Mouse (Mus musculus): ENCODE data around the gene Efemp1. TPM values are rescaled to one million over a fixed set of nuclear protein-coding genes. Genes with fewer than 3 reads are reported as not detected.

The Efemp1 gene
- 48.7 and 56.2 TPM in 2 replicates for polyA plus RNA-seq (2015; fragmentation: Nextera tagmentation; extraction: Ambion mirVana)

DNA sequence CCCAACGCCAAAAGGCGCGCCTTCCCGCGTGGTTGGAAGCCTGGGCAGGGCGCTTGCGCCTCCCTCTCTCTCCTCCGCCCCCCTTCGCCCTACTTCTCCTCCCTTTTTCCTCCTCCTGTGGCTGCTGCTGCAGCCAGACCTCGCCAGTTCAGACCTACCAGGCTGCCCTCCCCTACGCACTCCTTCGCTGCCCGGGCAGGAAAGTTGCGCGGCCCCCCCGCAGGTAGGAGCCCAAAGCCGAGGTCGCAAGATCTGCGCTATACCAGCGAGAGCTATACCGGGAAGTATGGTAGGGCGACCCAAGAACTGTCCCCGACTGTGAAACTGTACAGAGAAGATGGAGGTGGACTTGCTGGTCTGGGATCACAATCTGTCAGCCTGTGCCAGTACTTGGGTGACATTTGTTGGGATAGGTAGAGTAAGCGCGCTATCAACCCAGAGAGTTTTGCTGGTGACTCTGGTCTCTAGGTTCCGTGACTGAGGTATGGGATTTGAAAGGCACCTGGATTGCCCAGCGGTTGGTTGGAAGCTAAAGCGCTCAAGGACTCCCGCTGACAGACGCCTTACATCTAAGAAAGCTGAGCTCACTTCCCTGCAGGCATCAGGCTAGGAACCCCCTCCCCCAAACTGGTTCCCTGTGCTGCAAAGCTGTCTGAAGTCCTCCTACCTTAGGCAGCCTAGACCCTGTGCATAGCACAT, at the start of gene Efemp1:
Gene Efemp1, plus strand, starts transcription at position 103 of the 699 bp plus-strand sequence.
- Histone ChIP-seq H3K9me3 (replicated peaks) (no peaks in the 10 kb centered on the region), H3K4me1 (peaks cover 12% of the 10 kb centered on the region), H3K36me3 (no peaks in the 10 kb centered on the region), H3K4me3 (replicated peaks) (peak within 1 kb of the TSS; percentile 61), H3K9ac (peak within 1 kb of the TSS; percentile 35), H3K4me2 (replicated peaks) (peak within 1 kb of the TSS; percentile 85), H3K27me3 (no peaks in the 10 kb centered on the region), H3K27ac (replicated peaks) (no peak within 1 kb of the TSS)
- under 1% methylated on average over 29 of the region's 30 CpGs for WGBS
- peak; percentile 76 for ATAC-seq (ENCODE audit: insufficient number of reproducible peaks, low FRiP score, low TSS enrichment, low read depth)

DNA sequence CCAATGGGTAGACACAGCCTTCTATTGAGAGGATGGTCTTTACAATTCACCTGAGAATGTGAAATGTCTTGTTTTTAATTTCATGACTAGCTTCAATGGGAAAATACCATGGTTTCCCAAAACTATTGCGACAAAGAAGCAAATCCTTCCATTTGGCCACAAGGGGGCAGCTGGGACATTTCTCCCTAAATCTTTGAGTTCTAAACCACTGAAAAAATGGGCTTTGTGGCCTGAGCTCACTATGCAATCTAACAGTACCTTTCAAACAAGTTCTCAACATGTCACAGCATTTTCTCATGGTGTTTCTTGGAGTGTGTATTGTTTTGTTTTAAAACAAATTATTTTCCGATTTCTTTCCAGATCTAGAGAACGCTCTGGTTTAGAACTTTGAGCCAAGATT, 44.3 kb upstream of the Efemp1 start:
- Histone ChIP-seq H3K27me3 (no peaks in the 10 kb centered on the region), H3K27ac (replicated peaks) (no peak overlapping the region), H3K4me3 (replicated peaks) (no peak overlapping the region), H3K9ac (no peak overlapping the region), H3K9me3 (replicated peaks) (no peaks in the 10 kb centered on the region), H3K36me3 (no peaks in the 10 kb centered on the region), H3K4me1 (peaks cover 6% of the 10 kb centered on the region), H3K4me2 (replicated peaks) (no peak overlapping the region)
- 59% methylated on average over 3 of the region's 3 CpGs for WGBS
- ATAC-seq (ENCODE audit: insufficient number of reproducible peaks, low FRiP score, low TSS enrichment, low read depth) = no peak

DNA sequence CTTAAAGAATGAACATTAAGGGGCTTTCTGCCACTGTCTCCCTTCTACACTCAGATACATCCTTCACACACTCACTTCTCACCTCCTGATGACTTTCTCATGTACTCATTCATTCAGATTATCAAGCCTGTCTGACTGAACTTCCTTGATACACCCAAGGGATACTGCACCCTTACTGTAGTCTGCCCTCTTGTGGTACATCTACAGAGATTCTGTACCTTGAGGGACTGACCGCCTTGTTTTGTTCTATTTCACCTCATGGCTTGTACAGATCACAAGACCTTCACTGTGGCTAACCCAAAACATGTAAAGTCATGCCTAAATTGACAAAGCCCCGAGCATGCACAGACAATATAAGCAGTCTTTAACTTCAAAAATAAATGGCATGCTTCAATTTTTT, 41.1 kb upstream of the Efemp1 start:
- Histone ChIP-seq H3K9ac (no peak overlapping the region), H3K36me3 (no peaks in the 10 kb centered on the region), H3K4me2 (replicated peaks) (no peak overlapping the region), H3K4me3 (replicated peaks) (no peak overlapping the region), H3K27ac (replicated peaks) (no peak overlapping the region), H3K4me1 (peaks cover 6% of the 10 kb centered on the region), H3K9me3 (replicated peaks) (no peaks in the 10 kb centered on the region), H3K27me3 (no peaks in the 10 kb centered on the region)
- no peak for ATAC-seq (ENCODE audit: insufficient number of reproducible peaks, low FRiP score, low TSS enrichment, low read depth)
- WGBS = 59% methylated on average over 2 of the region's 2 CpGs

DNA sequence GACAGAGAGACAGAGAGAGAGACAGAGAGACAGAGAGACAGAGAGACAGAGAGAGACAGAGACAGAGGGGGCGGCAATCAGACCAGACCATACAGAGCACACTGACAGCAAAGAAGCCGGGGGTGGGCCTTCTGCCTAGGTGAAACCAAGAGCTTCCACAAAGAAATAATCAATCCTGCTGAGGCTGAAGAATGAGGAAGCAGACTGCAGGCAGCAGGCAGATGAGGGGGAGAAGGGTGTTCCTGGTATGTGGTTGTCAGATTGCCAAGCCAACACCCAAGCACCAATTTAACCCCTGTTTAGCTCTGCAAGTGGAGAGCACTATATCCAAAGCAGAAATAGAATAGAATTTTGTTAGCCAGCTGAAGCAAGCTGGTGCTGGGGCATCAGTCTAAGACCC, 40.4 kb upstream of the Efemp1 start:
- 41% methylated on average over 2 of the region's 2 CpGs for WGBS
- H3K27ac ChIP-seq (replicated peaks) = no peak overlapping the region
- peaks cover 6% of the 10 kb centered on the region for H3K4me1 ChIP-seq
- no peak overlapping the region for H3K9ac ChIP-seq
- no peaks in the 10 kb centered on the region for H3K9me3 ChIP-seq (replicated peaks)
- H3K27me3 ChIP-seq = no peaks in the 10 kb centered on the region
- no peak overlapping the region for H3K4me3 ChIP-seq (replicated peaks)
- ATAC-seq (ENCODE audit: insufficient number of reproducible peaks, low FRiP score, low TSS enrichment, low read depth) = peak; percentile 54; the same call in 1 of the 2 replicates
- no peaks in the 10 kb centered on the region for H3K36me3 ChIP-seq
- H3K4me2 ChIP-seq (replicated peaks) = no peak overlapping the region

DNA sequence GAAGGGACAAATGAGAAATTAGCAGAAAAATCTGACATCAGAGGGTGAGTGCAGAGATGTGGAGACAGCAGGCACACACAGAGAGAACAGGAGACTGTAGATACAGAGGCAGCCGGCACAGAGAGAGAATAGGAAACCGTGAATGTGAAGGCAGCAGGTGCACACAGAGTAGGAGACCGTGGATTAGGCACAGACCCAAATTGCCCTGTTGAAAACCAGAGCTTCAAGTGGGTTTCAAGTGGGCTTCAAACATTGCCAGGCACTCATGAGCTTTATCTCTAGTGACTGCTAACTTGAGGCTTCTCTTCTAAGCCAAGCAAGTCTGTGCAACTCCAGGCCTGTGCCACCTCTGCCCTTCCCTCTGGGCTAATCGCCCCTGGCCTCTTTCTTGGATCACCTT, 35.6 kb upstream of the Efemp1 start:
- Histone ChIP-seq H3K9me3 (replicated peaks) (no peaks in the 10 kb centered on the region), H3K36me3 (no peaks in the 10 kb centered on the region), H3K4me2 (replicated peaks) (no peak overlapping the region), H3K27ac (replicated peaks) (no peak overlapping the region), H3K27me3 (no peaks in the 10 kb centered on the region), H3K4me1 (peaks cover 6% of the 10 kb centered on the region), H3K4me3 (replicated peaks) (no peak overlapping the region), H3K9ac (no peak overlapping the region)
- no peak for ATAC-seq (ENCODE audit: insufficient number of reproducible peaks, low FRiP score, low TSS enrichment, low read depth)
- 64% methylated on average over 4 of the region's 4 CpGs for WGBS

DNA sequence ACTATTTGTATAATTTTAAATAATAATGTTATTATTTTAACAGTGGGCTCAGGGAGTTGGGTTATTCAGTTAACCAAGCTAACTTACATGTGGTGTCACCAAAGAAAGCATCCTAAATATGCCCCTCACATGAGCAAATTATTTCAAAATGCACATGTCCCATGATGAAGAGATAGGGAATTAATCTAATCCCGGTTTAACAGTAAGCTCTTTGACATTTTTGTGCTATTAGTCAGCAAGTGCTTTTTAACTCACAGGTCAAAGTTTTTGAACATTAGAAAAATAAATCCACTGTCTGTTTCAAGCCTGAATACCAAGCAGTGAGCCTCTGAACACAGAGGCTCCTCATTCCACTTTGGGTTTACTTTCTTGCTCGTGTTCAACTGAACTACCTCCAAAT, 26.1 kb upstream of the Efemp1 start:
- no peak overlapping the region for H3K27ac ChIP-seq (replicated peaks)
- H3K4me2 ChIP-seq (replicated peaks) = no peak overlapping the region
- no peak overlapping the region for H3K9ac ChIP-seq
- 60% methylated on average over 2 of the region's 2 CpGs for WGBS
- ATAC-seq (ENCODE audit: insufficient number of reproducible peaks, low FRiP score, low TSS enrichment, low read depth) = no peak
- no peak overlapping the region for H3K4me3 ChIP-seq (replicated peaks)
- no peaks in the 10 kb centered on the region for H3K9me3 ChIP-seq (replicated peaks)
- no peaks in the 10 kb centered on the region for H3K36me3 ChIP-seq
- H3K4me1 ChIP-seq = no peaks in the 10 kb centered on the region
- H3K27me3 ChIP-seq = no peaks in the 10 kb centered on the region

DNA sequence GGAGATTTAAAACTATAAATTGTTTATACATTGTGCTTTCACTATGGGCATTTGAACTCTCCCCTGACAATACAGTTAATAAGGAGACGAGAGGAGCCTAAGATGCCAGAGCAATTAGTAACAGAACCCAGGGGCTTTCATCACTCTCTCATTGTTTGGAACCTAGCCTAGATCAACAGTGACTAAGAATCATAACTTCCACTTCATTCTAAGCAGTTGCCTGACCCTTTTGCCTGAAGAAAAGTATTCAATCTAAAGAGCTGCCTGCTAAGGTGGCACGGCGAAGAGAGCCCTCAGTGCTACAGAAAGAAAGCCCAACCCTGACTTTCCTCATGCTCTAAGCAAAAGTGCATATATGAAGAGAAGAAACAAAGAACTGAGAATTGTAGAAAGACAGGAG, 19.2 kb upstream of the Efemp1 start:
- ATAC-seq (ENCODE audit: insufficient number of reproducible peaks, low FRiP score, low TSS enrichment, low read depth) = no peak
- Histone ChIP-seq H3K9ac (no peak overlapping the region), H3K4me2 (replicated peaks) (no peak overlapping the region), H3K36me3 (no peaks in the 10 kb centered on the region), H3K4me3 (replicated peaks) (no peak overlapping the region), H3K4me1 (no peaks in the 10 kb centered on the region; the same call in 1 of the 2 replicates), H3K27me3 (no peaks in the 10 kb centered on the region), H3K27ac (replicated peaks) (no peak overlapping the region), H3K9me3 (replicated peaks) (no peaks in the 10 kb centered on the region)
- WGBS = 26% methylated on average over 3 of the region's 3 CpGs

DNA sequence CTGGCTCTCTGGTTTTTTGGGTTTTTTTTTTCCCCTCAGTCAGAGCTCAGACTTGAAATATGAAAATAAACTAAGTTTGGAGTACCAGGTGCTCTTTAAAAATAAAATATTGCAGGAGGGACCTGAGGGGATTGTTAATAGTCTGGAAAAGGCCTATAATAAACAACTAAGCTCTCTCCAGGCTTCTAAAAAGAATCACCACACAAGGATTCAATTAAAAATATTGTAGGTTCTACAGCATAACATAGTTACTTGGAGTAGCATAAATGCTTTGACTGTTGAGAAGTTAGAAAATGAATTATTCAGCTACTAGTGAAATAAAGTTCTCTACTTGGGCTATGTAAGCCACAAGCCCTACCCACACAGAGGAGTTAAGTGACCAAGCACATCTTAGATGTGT, 17.9 kb upstream of the Efemp1 start:
- Histone ChIP-seq H3K9ac (no peak overlapping the region), H3K9me3 (replicated peaks) (no peaks in the 10 kb centered on the region), H3K4me1 (no peaks in the 10 kb centered on the region; the same call in 1 of the 2 replicates), H3K27me3 (no peaks in the 10 kb centered on the region), H3K4me2 (replicated peaks) (no peak overlapping the region), H3K27ac (replicated peaks) (no peak overlapping the region), H3K36me3 (no peaks in the 10 kb centered on the region), H3K4me3 (replicated peaks) (no peak overlapping the region)
- ATAC-seq (ENCODE audit: insufficient number of reproducible peaks, low FRiP score, low TSS enrichment, low read depth) = no peak

DNA sequence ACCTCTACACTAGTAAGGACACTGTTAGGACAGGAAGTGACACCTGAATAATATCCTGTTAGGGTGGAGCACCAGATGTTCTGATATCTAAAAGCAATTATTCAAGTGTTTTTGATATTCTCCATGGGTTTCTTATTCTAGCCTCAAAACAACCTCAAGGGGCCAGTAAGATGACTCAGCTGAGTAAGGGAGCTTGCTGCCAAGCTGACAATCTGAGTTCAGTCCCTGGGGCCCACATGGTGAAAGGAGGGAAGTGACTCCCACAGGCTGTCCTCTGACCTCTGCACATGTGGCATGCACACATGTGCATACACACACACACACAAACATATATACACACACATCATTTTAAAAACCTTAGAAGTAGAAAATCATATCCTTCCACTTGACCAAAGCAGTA, 3.2 kb upstream of the Efemp1 start:
- no peak overlapping the region for H3K27ac ChIP-seq (replicated peaks)
- no peak for ATAC-seq (ENCODE audit: insufficient number of reproducible peaks, low FRiP score, low TSS enrichment, low read depth)

DNA sequence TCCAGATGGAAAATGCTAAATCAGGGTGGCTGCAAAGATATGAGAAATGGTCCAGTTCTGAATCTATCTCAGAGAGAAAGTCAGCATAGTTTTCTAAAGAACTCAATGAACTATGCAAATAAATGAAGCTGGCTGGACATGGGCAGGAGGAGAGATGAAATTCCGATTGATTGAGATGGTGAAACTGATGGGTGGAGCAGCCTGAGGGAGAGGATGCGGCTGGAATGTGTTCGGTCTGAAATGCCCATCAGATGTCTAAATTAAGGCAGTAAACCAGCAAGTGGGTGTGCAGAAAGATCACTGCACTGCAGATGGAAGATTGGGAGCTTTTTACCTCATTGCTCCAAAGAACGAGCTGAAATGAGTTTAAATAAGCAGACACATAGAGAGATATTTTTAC, 1.4 kb upstream of the Efemp1 start:
- H3K27me3 ChIP-seq = no peaks in the 10 kb centered on the region
- H3K4me3 ChIP-seq (replicated peaks) = no peak overlapping the region
- no peaks in the 10 kb centered on the region for H3K36me3 ChIP-seq
- 32% methylated on average over 4 of the region's 4 CpGs for WGBS
- H3K27ac ChIP-seq (replicated peaks) = no peak overlapping the region
- no peak overlapping the region for H3K9ac ChIP-seq
- peaks cover 12% of the 10 kb centered on the region for H3K4me1 ChIP-seq
- no peak overlapping the region for H3K4me2 ChIP-seq (replicated peaks)
- no peaks in the 10 kb centered on the region for H3K9me3 ChIP-seq (replicated peaks)
- ATAC-seq (ENCODE audit: insufficient number of reproducible peaks, low FRiP score, low TSS enrichment, low read depth) = no peak

More for the DNA sequence above, 3.2 kb upstream of the Efemp1 start:
- H3K4me1 ChIP-seq = peaks cover 12% of the 10 kb centered on the region
- H3K4me2 ChIP-seq (replicated peaks) = no peak overlapping the region
- no peaks in the 10 kb centered on the region for H3K27me3 ChIP-seq
- H3K9me3 ChIP-seq (replicated peaks) = no peaks in the 10 kb centered on the region
- no peaks in the 10 kb centered on the region for H3K36me3 ChIP-seq
- no peak overlapping the region for H3K4me3 ChIP-seq (replicated peaks)
- no peak overlapping the region for H3K9ac ChIP-seq

DNA sequence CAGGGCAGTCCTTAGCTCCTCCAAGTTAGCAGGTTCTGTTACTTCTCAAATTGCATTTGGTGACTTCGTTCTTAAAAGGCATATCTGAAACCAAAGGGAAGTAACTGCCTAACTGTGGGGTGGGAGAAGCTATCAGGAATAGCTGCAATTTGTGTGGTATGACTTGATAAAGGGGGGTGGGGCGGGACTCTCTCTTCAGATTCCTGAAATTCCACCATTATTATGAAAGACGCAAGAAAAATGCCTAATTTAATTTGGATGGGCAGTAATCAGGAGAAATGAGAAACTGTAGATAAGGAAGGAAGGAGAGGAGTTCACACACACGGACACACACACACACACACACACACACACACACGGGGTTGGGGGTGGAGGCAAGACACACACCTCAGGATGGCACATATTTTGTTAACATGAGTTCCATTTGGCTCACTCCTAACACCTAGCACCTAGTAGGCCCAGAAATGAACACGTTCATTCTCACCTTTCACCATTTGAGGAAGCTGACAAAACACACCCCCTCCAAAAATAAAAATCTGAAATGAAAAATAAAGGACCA, 564 bp upstream of the Efemp1 start:
- H3K4me3 ChIP-seq (replicated peaks) = peak overlapping the region; percentile 61
- H3K4me1 ChIP-seq = peaks cover 12% of the 10 kb centered on the region
- no peaks in the 10 kb centered on the region for H3K27me3 ChIP-seq
- H3K36me3 ChIP-seq = no peaks in the 10 kb centered on the region
- 14% methylated on average over 6 of the region's 6 CpGs for WGBS
- peak overlapping the region; percentile 85 for H3K4me2 ChIP-seq (replicated peaks)
- H3K27ac ChIP-seq (replicated peaks) = no peak overlapping the region
- H3K9me3 ChIP-seq (replicated peaks) = no peaks in the 10 kb centered on the region
- H3K9ac ChIP-seq = no peak overlapping the region
- no peak for ATAC-seq (ENCODE audit: insufficient number of reproducible peaks, low FRiP score, low TSS enrichment, low read depth)

DNA sequence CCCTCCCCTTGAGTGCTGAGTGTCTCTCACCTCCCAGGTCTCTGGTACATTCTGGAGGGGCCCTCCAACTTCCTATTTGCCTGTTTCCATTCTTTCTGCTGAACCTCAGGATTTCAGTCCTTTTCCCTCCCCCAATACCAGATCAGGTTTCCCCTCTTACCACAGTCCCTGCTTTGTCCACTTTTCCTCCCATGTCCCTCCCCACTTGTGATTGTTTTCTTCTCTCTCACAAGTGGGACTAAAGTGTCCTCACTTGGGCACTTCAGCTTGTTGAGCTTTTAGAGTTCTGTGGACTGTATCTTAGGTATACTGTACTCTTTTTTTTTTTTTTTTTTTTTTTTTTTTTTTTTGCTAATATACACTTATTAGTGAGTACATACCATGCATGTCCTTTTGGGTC, 6.1 kb downstream of the Efemp1 start:
- H3K27ac ChIP-seq (replicated peaks) = no peak overlapping the region
- no peak for ATAC-seq (ENCODE audit: insufficient number of reproducible peaks, low FRiP score, low TSS enrichment, low read depth)

More for the DNA sequence above, 6.1 kb downstream of the Efemp1 start:
- Histone ChIP-seq H3K4me2 (replicated peaks) (no peak overlapping the region), H3K27me3 (no peaks in the 10 kb centered on the region), H3K36me3 (no peaks in the 10 kb centered on the region), H3K9me3 (replicated peaks) (0 out of 2 replicates have a peak, but pooled peaks cover 7% of the 10 kb centered on the region), H3K4me1 (no peaks in the 10 kb centered on the region), H3K4me3 (replicated peaks) (no peak overlapping the region), H3K9ac (no peak overlapping the region)
